Mouse (Mus musculus) G1E (cell line): ENCODE data around the gene Rnf123. TPM values are rescaled to one million over a fixed set of nuclear protein-coding genes. Genes with fewer than 3 reads are reported as not detected.

Source experiments
- ATAC-seq: 2 replicates; pipeline ENCODE4 v1.8.0; 2016; ENCODE audit warnings: mild to moderate bottlenecking; ENCODE audit not compliant: insufficient number of reproducible peaks, poor library complexity, low FRiP score, severe bottlenecking; ENCODE audit errors: extremely low read depth
- DNase-seq: peaks from one replicate; pipeline ENCODE4 v3.0.0; 2012; ENCODE audit warnings: low spot score
- H3K27me3 ChIP-seq: 2 replicates; pipeline ENCODE4 v1.6.1; 2012; ENCODE audit warnings: mild to moderate bottlenecking, low read length, inconsistent platforms; ENCODE audit not compliant: insufficient read depth
- H3K36me3 ChIP-seq: replicated peaks from 2 replicates; pipeline ENCODE3; 2012; ENCODE audit warnings: mild to moderate bottlenecking, inconsistent platforms
- H3K4me1 ChIP-seq: 2 replicates; pipeline ENCODE4 v1.6.1; 2012; ENCODE audit warnings: low read depth, low read length, inconsistent platforms, mixed read lengths; ENCODE audit not compliant: insufficient read depth
- H3K4me3 ChIP-seq: 2 replicates; pipeline ENCODE4 v1.5.1; 2012; ENCODE audit warnings: low read depth, mild to moderate bottlenecking, inconsistent platforms, low read length, moderate library complexity, mixed read lengths
- H3K9me3 ChIP-seq: replicated peaks from 2 replicates; pipeline ENCODE4 v1.6.1; 2012; ENCODE audit warnings: inconsistent platforms
- CTCF ChIP-seq: IDR thresholded peaks from 2 replicates; pipeline ENCODE4 v1.5.1; 2012; ENCODE audit warnings: low read depth, low read length, inconsistent platforms, mixed read lengths
- GATA1 ChIP-seq: IDR thresholded peaks from 2 replicates; pipeline ENCODE4 v1.6.1; 2012; ENCODE audit warnings: borderline replicate concordance, low read length, inconsistent platforms, mixed read lengths
- GATA2 ChIP-seq: IDR thresholded peaks from 2 replicates; pipeline ENCODE4 v1.6.1; 2012; ENCODE audit warnings: low read depth, low read length, inconsistent platforms, borderline replicate concordance
- POLR2AphosphoS5 ChIP-seq: IDR thresholded peaks from 2 replicates; pipeline ENCODE4 v1.6.1; 2012; ENCODE audit warnings: low read depth, low read length, inconsistent platforms; ENCODE audit not compliant: insufficient replicate concordance
- TAL1 ChIP-seq: conservative IDR thresholded peaks from 2 replicates; pipeline ENCODE4 v1.6.1; 2012; ENCODE audit warnings: low read depth, low read length, inconsistent platforms, mixed read lengths
- polyA plus RNA-seq: library from polyadenylated mRNA; stranded (reverse); fragments of >175 nt; gene quantifications from 2 replicates; pipeline ENCODE4 v1.2.3, GENCODE M21; 2012
- total RNA-seq, 2 experiments: library from RNA; stranded (forward) in 1 of 2; stranded (reverse) in 1 of 2; fragments of 200-1000 nt in 1 of 2; fragments of >200 nt in 1 of 2; fragmentation: Nextera tagmentation in 1 of 2; gene quantifications; 2 replicates each; pipeline ENCODE4 v1.2.3; 2014 to 2017

Gene Rnf123
- total and polyA plus RNA-seq, 3 experiments: 18.6 to 255 (median 74.5) TPM

DNA sequence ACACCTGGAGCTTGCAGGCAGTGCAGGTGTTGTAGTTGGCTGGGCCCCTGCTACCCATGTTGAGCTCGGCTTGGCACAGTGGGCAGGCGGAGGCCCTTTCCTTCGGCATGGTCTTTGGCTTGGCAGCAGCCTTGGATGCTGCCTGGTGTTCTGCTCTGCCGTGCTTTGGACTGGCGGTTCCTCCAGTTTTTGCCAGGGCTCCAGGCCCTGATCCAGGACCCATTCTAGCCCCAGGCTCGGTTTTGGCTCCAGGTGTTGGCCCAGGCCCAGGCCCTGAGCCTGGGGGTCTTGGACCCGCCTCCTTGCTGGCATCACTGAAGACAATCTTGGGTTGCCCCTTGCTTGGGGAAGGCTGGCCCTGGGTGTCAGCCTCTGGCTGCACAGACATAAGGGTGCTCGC, 42.6 kb upstream of the Rnf123 start:
- no peaks in the 10 kb centered on the region for H3K36me3 ChIP-seq
- ATAC-seq (no peak), DNase-seq (no peak)
- peaks cover 11% of the 10 kb centered on the region for H3K4me1 ChIP-seq
- TF ChIP-seq GATA1 (no peak), CTCF (no peak), POLR2AphosphoS5 (no peak), GATA2 (no peak), TAL1 (no peak)
- H3K27me3 ChIP-seq: peaks cover 77% of the 10 kb centered on the region
- no peak overlapping the region for H3K4me3 ChIP-seq
- no peaks in the 10 kb centered on the region for H3K9me3 ChIP-seq

DNA sequence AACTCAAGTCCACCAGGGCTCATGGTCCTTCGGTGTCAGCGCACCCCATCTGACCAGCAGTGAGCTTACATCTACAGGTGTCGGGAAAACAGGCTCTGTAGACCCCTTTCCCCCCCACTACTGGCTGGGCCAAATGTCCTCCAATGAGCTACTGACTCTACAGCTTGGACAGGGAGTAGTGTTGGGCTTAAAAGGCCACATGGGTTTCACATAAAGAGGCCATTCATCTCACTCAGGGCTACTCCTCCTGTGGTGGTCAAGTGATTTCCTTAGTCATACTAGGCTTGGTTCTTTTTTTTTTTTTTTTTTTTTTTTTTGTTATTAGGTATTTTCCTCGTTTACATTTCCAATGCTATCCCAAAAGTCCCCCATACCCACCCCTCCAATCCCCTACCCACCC, 40.8 kb upstream of the Rnf123 start:
- TF ChIP-seq CTCF (no peak), GATA2 (no peak), GATA1 (no peak), POLR2AphosphoS5 (no peak)
- H3K4me1 ChIP-seq: peaks cover 22% of the 10 kb centered on the region

DNA sequence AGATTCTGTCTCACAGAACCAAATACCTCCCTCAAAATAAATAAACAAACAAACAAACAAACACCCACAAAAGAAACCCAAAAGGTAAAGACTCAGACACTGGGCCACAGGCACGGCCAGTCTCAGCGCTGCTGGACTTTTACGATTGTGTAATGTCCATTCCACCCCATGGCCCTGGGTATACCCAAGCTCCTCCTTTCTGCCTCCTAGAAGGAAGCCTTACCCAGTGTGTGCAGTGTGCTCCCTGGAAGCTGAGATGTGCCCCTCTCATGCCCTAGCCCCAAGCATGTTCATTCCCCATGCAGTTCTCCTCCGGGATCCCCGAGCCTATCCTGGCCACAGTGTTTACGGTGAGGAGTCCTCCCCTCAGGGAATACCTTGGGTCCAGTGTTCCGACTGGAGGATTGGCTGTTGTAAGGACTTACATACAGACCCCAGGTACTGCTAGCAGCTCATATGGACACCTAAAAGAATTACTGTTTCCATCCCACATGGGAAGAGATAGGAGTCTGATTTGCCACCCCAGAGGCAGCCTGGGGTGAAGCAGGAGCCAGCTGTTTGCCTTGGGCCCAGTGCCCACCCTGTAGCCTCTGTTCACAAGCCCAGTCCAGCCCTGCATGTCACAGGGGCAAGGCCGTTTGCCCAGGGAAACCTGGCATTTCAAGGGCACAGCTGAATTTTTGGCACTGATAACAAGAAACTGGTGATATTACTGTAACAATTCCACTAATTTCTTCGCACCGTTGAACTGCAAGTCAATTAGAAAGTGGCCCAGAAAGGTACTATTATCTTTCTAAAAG, 38.2 kb upstream of the Rnf123 start:
- no peaks in the 10 kb centered on the region for H3K9me3 ChIP-seq
- H3K4me3 ChIP-seq: no peak overlapping the region
- peaks cover 15% of the 10 kb centered on the region for H3K4me1 ChIP-seq
- DNase-seq (no peak), ATAC-seq (no peak)
- TF ChIP-seq POLR2AphosphoS5: no peak
- TF ChIP-seq GATA2: no peak
- no peak for TF ChIP-seq CTCF
- TF ChIP-seq TAL1: no peak
- TF ChIP-seq GATA1: no peak
- H3K36me3 ChIP-seq: peaks cover 10% of the 10 kb centered on the region
- peaks cover 38% of the 10 kb centered on the region for H3K27me3 ChIP-seq

More for the DNA sequence above, 40.8 kb upstream of the Rnf123 start:
- Histone ChIP-seq H3K36me3 (no peaks in the 10 kb centered on the region), H3K9me3 (no peaks in the 10 kb centered on the region), H3K27me3 (peaks cover 63% of the 10 kb centered on the region), H3K4me3 (no peak overlapping the region)
- DNase-seq: no peak
- no peak for ATAC-seq

DNA sequence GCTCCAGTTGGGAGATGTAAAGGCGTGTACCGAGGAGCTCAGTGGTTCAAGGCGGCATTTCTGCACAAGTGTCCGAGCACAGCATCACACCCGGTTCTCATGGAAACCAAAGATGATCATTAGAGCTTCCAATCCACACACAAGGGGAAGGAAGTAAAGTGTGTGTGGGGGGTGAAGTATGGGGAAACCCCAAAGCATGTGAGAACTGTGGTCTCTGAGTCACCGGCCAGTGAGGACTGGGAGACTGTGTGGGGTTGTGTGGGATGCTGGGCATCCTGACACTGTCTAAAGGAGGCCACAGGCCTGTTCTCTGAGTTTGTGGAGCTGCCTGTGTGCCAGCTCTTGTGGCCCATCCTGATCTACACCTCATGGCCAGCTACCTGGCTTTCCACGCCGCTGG, 37.5 kb upstream of the Rnf123 start:
- Histone ChIP-seq H3K27me3 (peaks cover 31% of the 10 kb centered on the region), H3K4me1 (peaks cover 14% of the 10 kb centered on the region)
- no peak for ATAC-seq

DNA sequence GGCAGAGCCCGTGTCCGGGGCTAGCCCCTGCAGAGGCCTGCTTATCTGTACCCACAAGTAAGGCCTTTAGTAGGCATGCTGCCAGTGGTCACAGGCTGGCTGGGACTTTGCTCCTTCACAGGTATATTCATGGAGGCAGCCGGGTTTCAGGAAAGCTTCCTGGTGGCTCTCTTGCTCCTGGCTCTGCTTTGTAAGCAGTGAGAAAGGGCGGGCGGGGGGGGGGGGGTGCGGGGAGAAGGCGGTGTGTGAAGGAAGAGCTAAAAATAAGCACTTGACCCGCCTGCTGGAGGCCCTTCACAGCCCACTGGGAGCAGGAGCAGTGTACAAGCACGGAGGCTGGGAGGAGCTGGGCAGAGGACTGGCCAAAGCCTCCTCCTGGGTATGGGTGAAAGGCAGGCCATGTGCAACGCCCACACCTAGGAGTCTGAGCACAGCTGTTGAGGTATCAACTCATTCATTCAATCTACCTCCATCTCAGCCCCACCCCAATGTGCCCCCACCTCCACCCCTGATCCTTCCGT, 36.8 kb upstream of the Rnf123 start:
- H3K36me3 ChIP-seq: peaks cover 24% of the 10 kb centered on the region
- no peak for DNase-seq
- TF ChIP-seq TAL1: no peak
- no peak for TF ChIP-seq CTCF
- no peak for TF ChIP-seq GATA2
- H3K9me3 ChIP-seq: no peaks in the 10 kb centered on the region
- H3K4me3 ChIP-seq: no peak overlapping the region
- ATAC-seq: no peak
- H3K4me1 ChIP-seq: peaks cover 14% of the 10 kb centered on the region
- peaks cover 26% of the 10 kb centered on the region for H3K27me3 ChIP-seq

More for the DNA sequence above, 37.5 kb upstream of the Rnf123 start:
- no peak for TF ChIP-seq GATA2
- no peak for TF ChIP-seq TAL1
- TF ChIP-seq POLR2AphosphoS5: no peak
- no peak for TF ChIP-seq GATA1
- no peak for TF ChIP-seq CTCF
- DNase-seq: no peak
- Histone ChIP-seq H3K36me3 (peaks cover 17% of the 10 kb centered on the region), H3K4me3 (no peak overlapping the region), H3K9me3 (no peaks in the 10 kb centered on the region)

DNA sequence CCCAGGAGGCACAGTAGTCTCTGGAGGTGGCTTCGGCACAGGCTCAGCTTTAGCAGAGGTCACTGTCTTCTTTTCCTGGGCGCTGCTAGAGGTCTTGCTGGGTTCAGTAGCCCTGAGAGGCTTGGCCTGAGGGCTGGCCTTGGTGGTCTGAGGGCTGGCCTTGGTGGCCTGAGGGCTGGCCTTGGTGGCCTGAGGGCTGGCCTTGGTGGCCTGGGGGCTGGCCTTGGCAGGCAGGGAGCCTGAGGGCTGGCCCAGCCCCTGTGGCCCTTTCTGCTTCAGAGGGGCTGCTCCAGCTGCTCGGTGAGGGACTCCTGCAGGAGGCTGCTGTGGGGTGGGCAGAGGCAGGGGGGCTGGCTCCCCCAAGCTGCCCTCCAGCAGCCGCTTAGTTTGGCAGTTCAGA, 34.0 kb upstream of the Rnf123 start:
- Histone ChIP-seq H3K36me3 (peaks cover 51% of the 10 kb centered on the region), H3K4me3 (no peak overlapping the region), H3K27me3 (peaks cover 10% of the 10 kb centered on the region), H3K4me1 (peaks cover 14% of the 10 kb centered on the region), H3K9me3 (no peaks in the 10 kb centered on the region)
- DNase-seq (no peak), ATAC-seq (no peak)
- TF ChIP-seq TAL1: no peak
- TF ChIP-seq GATA1: no peak
- TF ChIP-seq GATA2: no peak
